Mouse (Mus musculus) embryo, embryonic 11 days (tissue): ENCODE measurements around the gene Mipep.
A peak's percentile ranks its signal among the peaks of the same experiment; 100 is the strongest.

ENCODE experiments used
- DNase-seq: peaks from one replicate; pipeline ENCODE4 v3.0.0-alpha.2; 2015

Mipep gene

GRCm38 (mm10) chr14:60804978-60805377, 20.6 kb downstream of the Mipep start:
- DNase-seq, result no peak

- DNase-seq, result no peak
Measured at GRCm38 (mm10) chr14:60805871-60806270, 21.5 kb downstream of the Mipep start.

- DNase-seq, result peak; percentile 59
Measured at GRCm38 (mm10) chr14:60806891-60807344, 22.5 kb downstream of the Mipep start.

- no peak for DNase-seq
Measured at GRCm38 (mm10) chr14:60809881-60810280, 25.5 kb downstream of the Mipep start.

GRCm38 (mm10) chr14:60811547-60811946, 27.2 kb downstream of the Mipep start:
- DNase-seq, result no peak

GRCm38 (mm10) chr14:60815098-60815497, 30.7 kb downstream of the Mipep start:
- no peak for DNase-seq

- no peak for DNase-seq
Measured at GRCm38 (mm10) chr14:60818045-60818444, 33.7 kb downstream of the Mipep start.

- no peak for DNase-seq
Measured at GRCm38 (mm10) chr14:60830096-60830495, 45.7 kb downstream of the Mipep start.

GRCm38 (mm10) chr14:60836709-60837108, 52.3 kb downstream of the Mipep start:
- DNase-seq, result no peak

- DNase-seq, result no peak
Measured at GRCm38 (mm10) chr14:60839654-60840053, 55.3 kb downstream of the Mipep start.

- no peak for DNase-seq
Measured at GRCm38 (mm10) chr14:60841977-60842659, 57.7 kb downstream of the Mipep start.

GRCm38 (mm10) chr14:60843596-60843995, 59.2 kb downstream of the Mipep start:
- no peak for DNase-seq

GRCm38 (mm10) chr14:60845261-60846045, 61.1 kb downstream of the Mipep start:
- no peak for DNase-seq

GRCm38 (mm10) chr14:60846174-60846573, 61.8 kb downstream of the Mipep start:
- DNase-seq, result no peak

GRCm38 (mm10) chr14:60848194-60848593, 63.8 kb downstream of the Mipep start:
- DNase-seq, result no peak

- no peak for DNase-seq
Measured at GRCm38 (mm10) chr14:60850101-60850500, 65.7 kb downstream of the Mipep start.

GRCm38 (mm10) chr14:60851632-60852031, 67.3 kb downstream of the Mipep start:
- DNase-seq, result no peak

- no peak for DNase-seq
Measured at GRCm38 (mm10) chr14:60856199-60856912, 72.0 kb downstream of the Mipep start.

- DNase-seq, result no peak
Measured at GRCm38 (mm10) chr14:60856913-60857300, 72.5 kb downstream of the Mipep start.

- DNase-seq, result peak; percentile 31
Measured at GRCm38 (mm10) chr14:60863396-60863795, 79.0 kb downstream of the Mipep start.

- DNase-seq, result peak; percentile 40
Measured at GRCm38 (mm10) chr14:60866399-60866798, 82.0 kb downstream of the Mipep start.

GRCm38 (mm10) chr14:60868325-60868724, 84.0 kb downstream of the Mipep start:
- no peak for DNase-seq

GRCm38 (mm10) chr14:60871831-60872230, 87.5 kb downstream of the Mipep start:
- DNase-seq, result no peak

GRCm38 (mm10) chr14:60882106-60882505, 97.7 kb downstream of the Mipep start:
- DNase-seq, result no peak
